Mouse (Mus musculus): ENCODE measurements around the gene Kcnh7. TPM values are rescaled to one million over a fixed set of nuclear protein-coding genes. Genes with fewer than 3 reads are reported as not detected.

Gene Kcnh7
- polyA plus RNA-seq, 1 experiment from 2014 or later: 1.2 TPM

GRCm38 (mm10) chr2:63091775-63092174 lies 92.3 kb downstream of the Kcnh7 start:
- no peaks in the 10 kb centered on the region for H3K4me1 ChIP-seq
- no peak overlapping the region for H3K4me3 ChIP-seq (replicated peaks)
- no peak for ATAC-seq (ENCODE audit: insufficient number of reproducible peaks, low FRiP score, low TSS enrichment, low read depth)
- H3K4me2 ChIP-seq (replicated peaks): no peak overlapping the region
- no peak overlapping the region for H3K9ac ChIP-seq
- no peaks in the 10 kb centered on the region for H3K36me3 ChIP-seq
- H3K27me3 ChIP-seq: no peaks in the 10 kb centered on the region
- 55% methylated on average over 4 of the region's 4 CpGs for WGBS
- H3K27ac ChIP-seq (replicated peaks): no peak overlapping the region
- H3K9me3 ChIP-seq (replicated peaks): no peaks in the 10 kb centered on the region

DNA sequence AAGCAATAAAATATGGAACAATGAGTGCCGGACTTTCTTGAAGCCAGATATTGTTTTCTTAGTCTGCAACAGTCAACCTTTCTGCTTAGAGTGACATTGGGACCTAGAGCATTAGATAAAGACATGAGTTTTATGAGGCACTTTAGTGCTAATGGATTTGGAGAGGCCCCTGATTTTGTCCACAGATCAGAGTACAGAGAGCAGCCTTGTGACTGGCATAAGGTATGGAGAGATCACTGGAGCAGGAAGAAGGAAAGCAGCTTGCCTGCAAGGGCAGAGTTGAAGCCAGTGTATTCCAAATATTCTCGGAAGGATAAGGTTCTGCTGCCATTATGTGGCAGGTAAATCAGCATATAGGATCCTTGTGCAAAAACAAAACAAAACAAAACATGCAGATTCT lies 93.6 kb downstream of the Kcnh7 start:
- no peaks in the 10 kb centered on the region for H3K36me3 ChIP-seq
- no peak overlapping the region for H3K27ac ChIP-seq (replicated peaks)
- no peak for ATAC-seq (ENCODE audit: insufficient number of reproducible peaks, low FRiP score, low TSS enrichment, low read depth)
- H3K4me3 ChIP-seq (replicated peaks): no peak overlapping the region
- WGBS: 81% methylated on average over 2 of the region's 2 CpGs
- no peaks in the 10 kb centered on the region for H3K27me3 ChIP-seq
- H3K4me1 ChIP-seq: no peaks in the 10 kb centered on the region
- no peak overlapping the region for H3K9ac ChIP-seq
- no peak overlapping the region for H3K4me2 ChIP-seq (replicated peaks)
- H3K9me3 ChIP-seq (replicated peaks): no peaks in the 10 kb centered on the region

GRCm38 (mm10) chr2:63058386-63058785 lies 125.7 kb downstream of the Kcnh7 start:
- Histone ChIP-seq H3K4me1 (no peaks in the 10 kb centered on the region), H3K27ac (replicated peaks) (no peak overlapping the region), H3K4me3 (replicated peaks) (no peak overlapping the region), H3K27me3 (no peaks in the 10 kb centered on the region), H3K36me3 (no peaks in the 10 kb centered on the region), H3K9me3 (replicated peaks) (no peaks in the 10 kb centered on the region), H3K9ac (no peak overlapping the region), H3K4me2 (replicated peaks) (no peak overlapping the region)
- no peak for ATAC-seq (ENCODE audit: insufficient number of reproducible peaks, low FRiP score, low TSS enrichment, low read depth)
- WGBS: 52% methylated on average over 2 of the region's 2 CpGs

DNA sequence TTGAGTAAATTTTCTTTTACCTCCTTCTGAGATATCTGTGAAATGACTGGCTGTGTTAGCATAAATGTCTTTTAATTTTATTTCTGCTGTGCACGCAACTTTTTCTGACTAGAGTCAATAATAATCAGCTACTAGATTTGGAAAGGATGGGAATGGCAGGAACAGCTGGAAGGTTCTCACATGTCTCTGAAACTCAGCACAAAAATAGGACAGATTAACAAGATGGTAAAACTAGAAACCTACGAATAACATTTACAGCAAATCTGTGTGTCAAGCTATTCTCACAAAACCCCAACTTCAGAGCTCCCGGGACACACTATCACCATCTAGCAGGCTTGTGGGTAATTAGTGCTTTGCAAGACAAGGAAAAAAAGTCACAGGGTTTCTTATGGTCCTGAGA lies 134.2 kb downstream of the Kcnh7 start:
- no peak overlapping the region for H3K4me3 ChIP-seq (replicated peaks)
- H3K4me2 ChIP-seq (replicated peaks): no peak overlapping the region
- no peaks in the 10 kb centered on the region for H3K36me3 ChIP-seq
- no peak overlapping the region for H3K27ac ChIP-seq (replicated peaks)
- H3K9ac ChIP-seq: no peak overlapping the region
- H3K4me1 ChIP-seq: no peaks in the 10 kb centered on the region
- H3K9me3 ChIP-seq (replicated peaks): no peaks in the 10 kb centered on the region
- H3K27me3 ChIP-seq: no peaks in the 10 kb centered on the region
- WGBS: 81% methylated on average over 3 of the region's 3 CpGs
- no peak for ATAC-seq (ENCODE audit: insufficient number of reproducible peaks, low FRiP score, low TSS enrichment, low read depth)

GRCm38 (mm10) chr2:63039718-63040117 lies 144.4 kb downstream of the Kcnh7 start:
- WGBS: 87% methylated on average over 3 of the region's 3 CpGs
- no peaks in the 10 kb centered on the region for H3K27me3 ChIP-seq

GRCm38 (mm10) chr2:63014909-63015308 lies 169.2 kb downstream of the Kcnh7 start:
- H3K9ac ChIP-seq: no peak overlapping the region
- H3K4me1 ChIP-seq: no peaks in the 10 kb centered on the region
- no peak overlapping the region for H3K27ac ChIP-seq (replicated peaks)
- no peak overlapping the region for H3K4me2 ChIP-seq (replicated peaks)
- no peaks in the 10 kb centered on the region for H3K36me3 ChIP-seq
- ATAC-seq (ENCODE audit: insufficient number of reproducible peaks, low FRiP score, low TSS enrichment, low read depth): no peak
- H3K27me3 ChIP-seq: no peaks in the 10 kb centered on the region
- no peaks in the 10 kb centered on the region for H3K9me3 ChIP-seq (replicated peaks)
- H3K4me3 ChIP-seq (replicated peaks): no peak overlapping the region

More at GRCm38 (mm10) chr2:63039718-63040117, 144.4 kb downstream of the Kcnh7 start:
- Histone ChIP-seq H3K9me3 (replicated peaks) (no peaks in the 10 kb centered on the region), H3K4me1 (no peaks in the 10 kb centered on the region), H3K4me2 (replicated peaks) (no peak overlapping the region), H3K36me3 (no peaks in the 10 kb centered on the region), H3K9ac (no peak overlapping the region), H3K4me3 (replicated peaks) (no peak overlapping the region), H3K27ac (replicated peaks) (no peak overlapping the region)
- no peak for ATAC-seq (ENCODE audit: insufficient number of reproducible peaks, low FRiP score, low TSS enrichment, low read depth)

GRCm38 (mm10) chr2:63009141-63009540 lies 174.9 kb downstream of the Kcnh7 start:
- H3K27ac ChIP-seq (replicated peaks): no peak overlapping the region
- no peak for ATAC-seq (ENCODE audit: insufficient number of reproducible peaks, low FRiP score, low TSS enrichment, low read depth)
- H3K27me3 ChIP-seq: no peaks in the 10 kb centered on the region
- no peaks in the 10 kb centered on the region for H3K36me3 ChIP-seq
- no peak overlapping the region for H3K4me3 ChIP-seq (replicated peaks)
- H3K4me2 ChIP-seq (replicated peaks): no peak overlapping the region
- no peaks in the 10 kb centered on the region for H3K9me3 ChIP-seq (replicated peaks)
- H3K4me1 ChIP-seq: no peaks in the 10 kb centered on the region
- no peak overlapping the region for H3K9ac ChIP-seq
- 82% methylated on average over 4 of the region's 4 CpGs for WGBS

- no peaks in the 10 kb centered on the region for H3K9me3 ChIP-seq (replicated peaks)
- ATAC-seq (ENCODE audit: insufficient number of reproducible peaks, low FRiP score, low TSS enrichment, low read depth): no peak
- no peak overlapping the region for H3K4me3 ChIP-seq (replicated peaks)
- H3K4me1 ChIP-seq: no peaks in the 10 kb centered on the region
- H3K27me3 ChIP-seq: no peaks in the 10 kb centered on the region
- no peak overlapping the region for H3K27ac ChIP-seq (replicated peaks)
- H3K36me3 ChIP-seq: no peaks in the 10 kb centered on the region
- H3K9ac ChIP-seq: no peak overlapping the region
- H3K4me2 ChIP-seq (replicated peaks): no peak overlapping the region
- 80% methylated on average over 1 of the region's 1 CpGs for WGBS
These were observed 181.3 kb downstream of the Kcnh7 start for GRCm38 (mm10) chr2:63002784-63003183.

DNA sequence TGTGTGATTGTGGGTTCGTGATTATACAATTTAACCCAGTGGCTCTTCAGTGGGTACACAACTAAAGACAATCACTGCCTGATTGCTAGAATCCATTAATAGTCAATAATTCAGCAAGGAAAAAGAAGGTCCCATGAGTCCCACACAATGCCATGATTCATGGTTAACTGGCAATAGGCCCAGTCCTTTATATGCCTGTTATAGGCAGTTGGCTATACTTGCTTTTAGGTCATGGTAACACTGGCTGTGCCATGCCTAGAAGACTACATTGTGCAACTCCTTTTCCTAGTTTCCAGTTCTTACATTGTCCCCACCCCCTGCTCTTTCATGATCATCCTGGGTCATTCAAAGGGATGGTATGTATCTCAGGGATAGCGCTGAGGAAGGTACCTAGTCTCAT lies 186.4 kb downstream of the Kcnh7 start:
- Histone ChIP-seq H3K4me3 (replicated peaks) (no peak overlapping the region), H3K9me3 (replicated peaks) (no peaks in the 10 kb centered on the region), H3K4me1 (no peaks in the 10 kb centered on the region), H3K27ac (replicated peaks) (no peak overlapping the region), H3K9ac (no peak overlapping the region), H3K27me3 (no peaks in the 10 kb centered on the region), H3K4me2 (replicated peaks) (no peak overlapping the region), H3K36me3 (no peaks in the 10 kb centered on the region)
- ATAC-seq (ENCODE audit: insufficient number of reproducible peaks, low FRiP score, low TSS enrichment, low read depth): no peak
- WGBS: 80% methylated on average over 2 of the region's 2 CpGs

GRCm38 (mm10) chr2:62988616-62989015 lies 195.5 kb downstream of the Kcnh7 start:
- no peak overlapping the region for H3K27ac ChIP-seq (replicated peaks)
- H3K4me3 ChIP-seq (replicated peaks): no peak overlapping the region
- H3K4me2 ChIP-seq (replicated peaks): no peak overlapping the region
- no peak for ATAC-seq (ENCODE audit: insufficient number of reproducible peaks, low FRiP score, low TSS enrichment, low read depth)
- no peaks in the 10 kb centered on the region for H3K36me3 ChIP-seq
- no peaks in the 10 kb centered on the region for H3K9me3 ChIP-seq (replicated peaks)
- no peak overlapping the region for H3K9ac ChIP-seq
- no peaks in the 10 kb centered on the region for H3K27me3 ChIP-seq
- H3K4me1 ChIP-seq: no peaks in the 10 kb centered on the region

- Histone ChIP-seq H3K9ac (no peak overlapping the region), H3K4me3 (replicated peaks) (no peak overlapping the region), H3K27me3 (no peaks in the 10 kb centered on the region), H3K9me3 (replicated peaks) (no peaks in the 10 kb centered on the region), H3K36me3 (no peaks in the 10 kb centered on the region), H3K4me1 (no peaks in the 10 kb centered on the region), H3K4me2 (replicated peaks) (no peak overlapping the region), H3K27ac (replicated peaks) (no peak overlapping the region)
- no peak for ATAC-seq (ENCODE audit: insufficient number of reproducible peaks, low FRiP score, low TSS enrichment, low read depth)
- WGBS: 65% methylated on average over 2 of the region's 2 CpGs
These were observed 200.2 kb downstream of the Kcnh7 start for GRCm38 (mm10) chr2:62983936-62984335.

DNA sequence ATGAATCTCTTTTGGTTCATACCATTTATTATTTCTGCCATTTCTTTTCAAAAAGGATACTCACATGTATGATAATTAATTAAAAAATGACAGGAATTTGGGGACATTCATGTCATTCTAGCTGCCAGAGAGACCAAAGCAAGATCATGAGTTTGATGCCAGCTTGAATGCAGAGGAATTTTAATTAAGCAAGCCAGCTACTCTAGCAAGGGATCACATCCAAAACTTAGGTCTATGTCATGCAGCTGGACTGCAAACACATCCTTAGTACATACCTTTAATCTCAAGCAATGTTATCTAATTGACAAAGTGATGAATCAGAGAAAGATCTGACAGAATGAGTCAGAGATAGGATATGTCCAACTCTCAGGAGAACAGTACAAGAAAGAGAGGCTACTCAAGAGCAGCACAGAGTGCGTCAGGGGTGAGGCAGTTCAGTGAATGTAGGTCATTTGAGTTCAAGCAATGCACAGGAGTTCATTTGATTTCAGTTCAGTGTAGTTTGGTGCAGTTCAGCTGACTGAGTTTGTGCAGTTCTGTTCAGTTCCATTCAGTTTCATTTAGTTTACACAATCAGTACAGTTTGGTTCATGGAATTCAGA lies 248.7 kb downstream of the Kcnh7 start:
- ATAC-seq (ENCODE audit: insufficient number of reproducible peaks, low FRiP score, low TSS enrichment, low read depth): no peak

More for the DNA sequence above, 248.7 kb downstream of the Kcnh7 start:
- Histone ChIP-seq H3K9me3 (replicated peaks) (no peaks in the 10 kb centered on the region), H3K9ac (no peak overlapping the region), H3K27ac (replicated peaks) (no peak overlapping the region), H3K27me3 (no peaks in the 10 kb centered on the region), H3K36me3 (no peaks in the 10 kb centered on the region), H3K4me3 (replicated peaks) (no peak overlapping the region), H3K4me1 (no peaks in the 10 kb centered on the region), H3K4me2 (replicated peaks) (no peak overlapping the region)
- 78% methylated on average over 1 of the region's 1 CpGs for WGBS

Measured in embryonic facial prominence, embryonic 15.5 days (tissue).